21 mouse cellular contexts compared by ENCODE assay signal in genomic region chr15:95138709-95139409, GRCm38 (mm10).
A peak's percentile ranks its signal among the peaks of the same experiment; 100 is the strongest.
DNase-seq lines count a peak whose midpoint lies in the region; ATAC-seq lines count a peak whose summit lies in the region.
"Had no signal": no experiment of that assay in that cellular context is flagged by ENCODE, and none has a peak within 500 bp of the region (broad histone marks: within the 10 kb centered on the region; RNA-seq: fewer than 3 reads in every experiment).

No protein-coding gene starts in this region.

- no peaks in the 10 kb centered on the region for H3K36me3 ChIP-seq in lung, embryonic 15.5 days
- H3K36me3 ChIP-seq: embryonic facial prominence, embryonic 13.5 days; forebrain, embryonic 12.5 days; G1E; heart, embryonic 15.5 days; hindbrain, embryonic 13.5 days had no signal

- ATAC-seq in cerebellum, adult (ENCODE audit: insufficient number of reproducible peaks, low FRiP score, low TSS enrichment) = peak; percentile 21; the same call in 1 of the 2 replicates
- peak; percentile 46; the same call in 1 of the 2 replicates for ATAC-seq in lung, embryonic 15.5 days (ENCODE audit: borderline replicate concordance, extremely low read depth, low FRiP score, low TSS enrichment)
- ATAC-seq: CD4-positive, CD25-positive, alpha-beta regulatory T cell, adult 4 months; hindbrain, postnatal 0 days had no signal

- DNase-seq in cerebellum, adult 11 months = no peak
- peak; percentile 24 to 32 for DNase-seq in cerebellum, postnatal 25 days
- no peak for DNase-seq in cerebellum, postnatal 14 days
- no peak for DNase-seq in lung, adult 18-20 months
- peak; percentile 50 for DNase-seq in brain, adult 2 months (ENCODE audit: low read depth, low spot score)
- DNase-seq: adrenal gland, adult 8-10 months; adrenal gland, postnatal 36 days; B cell, adult 2 months; gastrocnemius, postnatal 10 days; heart, adult 2 months; heart, postnatal 14 days had no signal

- H3K9me3 ChIP-seq in lung, embryonic 15.5 days = no peaks in the 10 kb centered on the region
- H3K9me3 ChIP-seq: embryonic facial prominence, embryonic 13.5 days; forebrain, embryonic 12.5 days; heart, embryonic 15.5 days; hindbrain, embryonic 13.5 days had no signal

- H3K4me1 ChIP-seq in lung, embryonic 15.5 days = no peaks in the 10 kb centered on the region
- H3K4me1 ChIP-seq: embryonic facial prominence, embryonic 13.5 days; heart, embryonic 15.5 days had no signal

- H3K9ac ChIP-seq in lung, embryonic 15.5 days = no peak overlapping the region
- H3K9ac ChIP-seq: embryonic facial prominence, embryonic 13.5 days; forebrain, embryonic 12.5 days; heart, embryonic 15.5 days; hindbrain, embryonic 13.5 days had no signal

- no peak overlapping the region for H3K4me2 ChIP-seq in lung, embryonic 15.5 days
- H3K4me2 ChIP-seq: embryonic facial prominence, embryonic 13.5 days; forebrain, embryonic 12.5 days; heart, embryonic 11.5 days; heart, embryonic 15.5 days; hindbrain, embryonic 13.5 days had no signal

- no peak overlapping the region for H3K4me3 ChIP-seq in lung, embryonic 15.5 days
- H3K4me3 ChIP-seq: embryonic facial prominence, embryonic 13.5 days; forebrain, embryonic 12.5 days; heart, adult 2 months; heart, embryonic 15.5 days; hindbrain, embryonic 13.5 days had no signal

- 37% methylated on average over 12 of the region's 12 CpGs for WGBS in lung, embryonic 15.5 days

- no peaks in the 10 kb centered on the region for H3K27me3 ChIP-seq in lung, embryonic 15.5 days
- H3K27me3 ChIP-seq: forebrain, embryonic 12.5 days; heart, embryonic 15.5 days; hindbrain, embryonic 13.5 days had no signal

- H3K27ac ChIP-seq in lung, embryonic 15.5 days = no peak overlapping the region
- H3K27ac ChIP-seq: embryonic facial prominence, embryonic 13.5 days; forebrain, embryonic 12.5 days; heart, adult 2 months; heart, embryonic 15.5 days; hindbrain, embryonic 13.5 days; hindbrain, postnatal 0 days had no signal

Comparison
In these comparisons a context has a peak if more than half of its experiments do, and no peak if none do; other contexts are left out.
1. DNase-seq: peak in cerebellum, postnatal 25 days (2 of 2) and brain, adult 2 months (single experiment); none in cerebellum, adult 11 months (single experiment), cerebellum, postnatal 14 days (0 of 2) and lung, adult 18-20 months (0 of 2).